Mouse (Mus musculus) erythroblast, embryonic 14.5 days (primary cell): Measurements from ENCODE around the gene Rfx2.
A peak's percentile ranks its signal among the peaks of the same experiment; 100 is the strongest.

Experiments used
- GATA1 ChIP-seq: IDR thresholded peaks from 2 replicates; pipeline ENCODE4 v1.6.1; 2012; ENCODE audit warnings: low read length, inconsistent platforms, mixed read lengths
- TAL1 ChIP-seq: IDR thresholded peaks from 3 replicates; pipeline ENCODE4 v1.6.1; 2012; ENCODE audit warnings: low read length, inconsistent platforms, mixed read lengths

DNA sequence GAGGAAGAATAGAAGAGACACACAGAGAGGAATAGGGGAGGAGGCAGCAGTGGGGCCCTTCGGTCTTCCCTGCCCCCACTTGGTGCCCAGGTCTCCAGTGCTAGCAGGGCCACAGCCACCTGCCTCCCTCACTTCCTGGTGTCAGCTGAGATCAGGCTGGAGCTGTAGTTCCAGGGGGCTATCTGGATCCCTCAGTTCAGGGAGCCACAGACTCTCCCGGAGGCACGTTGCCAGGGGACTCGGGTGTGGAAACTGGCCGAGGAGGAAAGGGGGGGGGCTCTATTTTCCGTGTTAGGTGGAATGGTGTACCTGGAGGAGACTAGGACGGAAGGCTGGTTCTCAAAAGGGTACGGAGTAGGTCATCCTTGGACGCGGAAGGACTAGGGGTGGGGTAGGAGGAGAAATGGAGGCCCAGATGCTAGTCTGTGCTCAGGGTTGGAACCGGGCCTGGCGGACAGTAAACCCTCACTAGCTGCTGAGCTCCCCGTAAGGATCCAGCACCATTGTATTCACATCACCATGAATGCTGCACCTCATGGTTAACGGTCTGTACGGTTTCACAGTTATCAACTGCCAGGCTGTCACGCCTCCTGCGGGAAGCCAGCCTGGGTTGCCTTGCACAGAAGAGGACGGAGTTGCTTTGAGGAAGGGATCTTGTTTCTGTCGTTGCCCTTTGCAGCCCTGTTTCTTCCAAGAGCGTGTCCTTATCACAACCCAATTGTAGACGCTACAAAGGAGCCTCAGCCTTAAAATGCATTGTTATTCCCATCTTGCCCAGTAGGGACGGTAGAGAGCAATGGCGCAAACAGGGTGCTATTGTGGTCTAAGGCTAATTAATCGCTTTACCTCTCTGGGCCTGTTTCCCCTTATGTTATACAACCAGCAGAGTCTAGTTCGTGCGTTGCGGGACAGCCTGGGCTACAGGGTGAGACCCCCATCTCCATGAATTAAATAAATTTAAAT lies 67.8 kb downstream of the Rfx2 start:
- TF ChIP-seq GATA1 = peak; percentile 60
- TF ChIP-seq TAL1 = no peak
